Mouse (Mus musculus) lung, postnatal 4 days (tissue): ENCODE data around the gene Gm45521.

ENCODE experiments used
- DNase-seq, 2 experiments: peaks; one replicate each; pipeline ENCODE4 v3.0.0; 2021

Gene Gm45521

DNA sequence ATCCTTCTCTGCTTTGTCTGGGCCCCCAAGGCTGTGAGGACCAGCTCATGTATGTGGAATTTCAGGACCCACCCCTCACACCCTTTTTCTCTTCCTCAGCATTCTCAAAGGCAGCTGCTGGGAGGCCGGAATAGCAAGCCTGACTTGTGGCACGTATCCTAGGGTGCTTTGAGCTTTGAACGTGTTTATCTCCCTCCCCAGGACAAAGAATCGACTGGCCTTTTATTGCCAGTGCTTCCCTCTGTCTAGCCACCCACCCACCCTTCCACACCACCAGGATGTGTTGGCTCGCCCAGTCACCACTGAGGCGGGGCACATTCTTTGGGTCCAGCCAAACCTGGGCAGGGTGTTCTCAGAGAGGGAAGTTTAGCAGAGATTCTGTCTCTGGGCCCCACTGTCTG is 3.0 kb upstream of the Gm45521 start:
- DNase-seq: peak in 1 of 2 experiments; percentile 25

- no peak for DNase-seq
Observed at GRCm38 (mm10) chr14:7956427-7956826, 661 bp upstream of the Gm45521 start.

DNA sequence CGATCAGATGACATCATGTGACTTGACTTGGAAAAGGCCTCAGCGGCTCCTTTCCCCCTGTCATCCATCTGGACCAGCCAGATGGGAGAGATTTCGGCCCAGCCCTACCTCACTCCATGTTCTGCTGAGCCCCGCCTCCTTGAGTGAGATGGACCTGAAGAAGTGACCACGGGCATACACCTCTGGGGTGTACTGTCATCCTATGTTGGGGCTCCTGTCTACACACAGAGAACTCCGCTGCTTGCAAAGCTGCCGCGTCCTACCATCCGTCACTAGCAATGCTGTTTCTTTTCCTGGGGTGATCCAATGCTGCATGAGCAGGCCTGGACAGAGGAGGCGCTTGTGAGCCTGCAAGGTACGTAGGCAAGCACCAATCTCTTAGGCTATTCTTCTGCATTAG is 3.5 kb downstream of the Gm45521 start:
- DNase-seq: no peak

DNA sequence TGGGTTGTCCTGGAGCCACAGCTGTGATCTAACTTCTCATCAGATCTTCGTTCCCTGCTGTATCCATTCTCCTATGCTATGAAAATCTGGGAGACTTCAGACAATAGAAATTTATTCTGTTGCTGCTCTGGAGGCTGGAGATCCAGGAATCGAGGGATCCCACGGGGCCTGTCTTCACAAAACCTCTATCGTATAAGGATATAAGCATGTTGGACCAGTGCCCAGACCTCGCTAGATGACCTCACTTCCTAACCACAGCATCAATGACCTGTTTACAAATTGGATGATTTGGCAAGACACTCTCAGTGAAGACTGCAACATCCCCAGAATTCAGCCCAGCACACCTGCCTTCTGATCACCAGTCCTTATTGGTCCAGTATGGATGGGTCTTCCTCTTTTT is 4.6 kb downstream of the Gm45521 start:
- DNase-seq: peak; percentile 30 to 33

- no peak for DNase-seq
Observed at GRCm38 (mm10) chr14:7962626-7963025, 5.5 kb downstream of the Gm45521 start.

GRCm38 (mm10) chr14:7963160-7963559 is 6.1 kb downstream of the Gm45521 start:
- DNase-seq: no peak

- peak in 1 of 2 experiments; percentile 77 for DNase-seq
Observed at GRCm38 (mm10) chr14:7964219-7964889, 7.3 kb downstream of the Gm45521 start.

- DNase-seq: peak; percentile 40 to 80
Observed at GRCm38 (mm10) chr14:7971889-7972493, 14.9 kb downstream of the Gm45521 start.

DNA sequence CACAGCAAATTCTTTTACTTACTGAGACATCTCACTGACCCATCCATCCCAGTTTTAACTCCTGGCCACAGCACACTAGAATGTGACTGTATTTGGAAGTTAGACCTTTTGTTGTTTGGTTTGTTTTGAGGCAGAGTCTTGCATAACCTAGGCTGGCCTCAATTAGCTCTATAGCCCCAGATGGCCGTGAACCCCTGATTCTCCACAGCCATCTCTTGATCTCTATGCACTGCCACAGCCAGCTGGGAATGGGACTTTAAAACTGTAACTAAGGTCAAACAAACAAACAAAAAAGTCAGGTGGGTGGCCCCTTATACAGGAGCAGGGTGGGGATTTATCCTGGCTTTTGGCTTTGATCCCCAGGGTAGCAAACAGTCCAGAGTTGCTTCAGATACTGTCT is 17.6 kb downstream of the Gm45521 start:
- no peak for DNase-seq

- DNase-seq: no peak
Observed at GRCm38 (mm10) chr14:7975177-7975576, 18.1 kb downstream of the Gm45521 start.

DNA sequence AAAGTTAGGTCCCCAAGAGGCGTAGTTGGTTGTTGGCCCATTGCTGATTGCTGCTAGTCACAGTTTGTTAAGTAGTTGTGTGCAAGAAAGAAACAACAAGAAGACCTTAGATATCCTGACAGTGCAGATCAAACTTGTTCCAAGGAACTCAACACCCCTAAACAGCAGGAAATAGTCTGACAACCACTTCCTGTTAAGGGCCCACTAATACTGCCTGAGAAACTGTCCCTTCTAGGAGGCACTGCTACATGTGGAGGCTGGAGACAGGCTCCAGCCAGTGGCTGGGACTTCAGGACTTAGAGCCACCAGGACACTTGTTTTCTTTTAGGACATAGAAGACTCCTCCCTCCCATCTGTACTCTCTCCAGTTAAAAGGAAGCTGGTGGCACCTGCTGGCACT is 20.4 kb downstream of the Gm45521 start:
- DNase-seq: no peak

DNA sequence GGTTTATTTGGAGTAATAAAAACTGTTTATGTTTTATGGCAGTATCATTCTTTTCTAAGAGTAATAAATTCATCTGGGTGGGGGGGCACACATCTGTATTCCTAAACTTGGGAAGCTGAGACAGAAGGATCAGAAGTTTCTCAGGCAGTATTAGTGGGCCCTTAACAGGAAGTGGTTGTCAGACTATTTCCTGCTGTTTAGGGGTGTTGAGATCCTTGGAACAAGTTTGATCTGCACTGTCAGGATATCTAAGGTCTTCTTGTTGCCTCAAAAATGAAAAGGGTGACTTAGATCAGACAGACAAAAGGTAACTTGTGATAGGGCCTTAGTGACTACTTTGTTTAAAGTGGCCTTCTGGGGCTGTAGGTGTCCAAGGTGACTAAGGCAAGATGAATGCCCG is 21.1 kb downstream of the Gm45521 start:
- no peak for DNase-seq

DNA sequence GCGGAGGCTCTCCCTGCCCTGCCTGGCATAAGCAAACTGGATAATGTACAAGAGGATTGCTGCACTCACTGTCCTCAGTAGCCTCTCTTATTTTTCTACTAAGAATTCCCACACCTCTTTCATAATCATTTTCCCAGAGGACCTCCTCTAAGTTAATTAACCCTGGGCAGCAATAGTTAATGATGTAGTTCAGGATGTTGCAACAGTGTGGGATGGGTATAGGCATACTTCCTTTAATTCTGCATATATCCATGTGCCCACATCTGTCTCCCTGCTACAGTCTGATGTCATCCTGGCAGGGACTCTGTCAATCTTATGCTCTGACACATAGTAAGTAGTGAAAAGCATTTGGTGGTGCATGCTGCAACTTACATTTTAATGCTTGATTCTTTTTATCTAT is 24.1 kb downstream of the Gm45521 start:
- no peak for DNase-seq

DNA sequence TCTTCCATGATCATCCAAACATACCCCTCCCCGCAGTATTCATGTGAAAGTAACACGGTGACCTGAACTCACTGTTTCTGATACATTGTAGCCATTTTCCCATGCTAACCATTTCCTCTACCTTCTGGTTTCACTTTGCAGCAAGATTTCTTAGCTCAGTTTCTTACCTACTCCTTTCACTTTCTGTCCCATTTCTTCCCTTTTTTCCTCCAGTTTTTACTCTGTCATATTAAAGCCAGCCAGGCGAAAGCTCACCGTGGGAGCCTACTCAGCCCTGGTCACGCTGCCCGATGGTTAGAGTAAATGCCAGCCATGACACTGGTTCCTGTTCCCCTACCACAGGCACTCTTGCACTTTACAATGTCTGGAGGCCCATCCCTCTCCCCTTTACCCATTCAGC is 29.8 kb downstream of the Gm45521 start:
- DNase-seq: no peak

DNA sequence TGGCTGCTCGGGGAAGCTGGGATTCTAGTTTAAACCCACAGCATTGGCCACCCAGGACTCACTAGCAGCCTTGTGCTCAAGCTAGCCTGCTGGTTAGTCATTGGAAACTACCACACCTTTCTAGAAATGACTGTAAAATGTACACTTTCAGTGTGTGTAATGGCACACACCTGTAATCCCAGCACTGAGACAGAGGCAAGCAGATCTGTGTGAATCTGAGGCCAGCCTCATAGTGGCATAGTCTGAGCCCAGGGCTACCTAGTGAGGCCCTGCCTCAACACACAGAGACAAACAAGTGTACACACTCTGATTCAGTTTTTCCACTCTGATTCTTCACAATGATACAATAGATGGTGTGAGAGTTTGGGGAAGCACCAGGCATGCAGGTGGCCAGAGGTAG is 32.3 kb downstream of the Gm45521 start:
- no peak for DNase-seq

GRCm38 (mm10) chr14:7989961-7990360 is 32.9 kb downstream of the Gm45521 start:
- no peak for DNase-seq

- DNase-seq: no peak
Observed at GRCm38 (mm10) chr14:7991108-7991776, 34.2 kb downstream of the Gm45521 start.

- DNase-seq: no peak
Observed at GRCm38 (mm10) chr14:7992158-7992557, 35.1 kb downstream of the Gm45521 start.

- peak; percentile 50 to 56 for DNase-seq
Observed at GRCm38 (mm10) chr14:7994271-7994767, 37.2 kb downstream of the Gm45521 start, which contains the start of gene Dnase1l3. Dnase1l3 (minus strand) TSS chr14:7994573.

- peak; percentile 86 to 92 for DNase-seq
Observed at GRCm38 (mm10) chr14:7997255-7997696, 40.2 kb downstream of the Gm45521 start.

- DNase-seq: no peak
Observed at GRCm38 (mm10) chr14:7999030-7999429, 41.9 kb downstream of the Gm45521 start.

DNA sequence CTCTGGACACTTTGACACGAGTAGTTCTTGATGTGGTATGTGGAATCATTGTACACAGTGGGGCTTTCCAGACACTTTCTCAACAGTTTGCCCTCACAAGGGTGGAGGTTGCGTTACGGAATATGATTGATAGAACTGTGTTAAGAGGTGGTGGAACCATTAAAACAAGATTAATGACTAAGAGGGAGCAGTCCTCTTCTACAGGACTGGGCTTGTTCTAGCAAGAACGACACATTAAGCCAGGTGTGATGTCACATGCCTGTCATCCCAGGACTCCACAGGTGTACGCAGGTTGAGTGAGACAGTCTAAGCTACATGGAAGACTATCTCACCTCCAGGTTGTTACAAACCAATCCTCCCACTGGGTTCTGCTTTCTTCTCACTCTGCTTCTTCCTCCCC is 42.3 kb downstream of the Gm45521 start:
- no peak for DNase-seq

- no peak for DNase-seq
Observed at GRCm38 (mm10) chr14:8000247-8000646, 43.2 kb downstream of the Gm45521 start.
